Mouse (Mus musculus): ENCODE measurements around the gene Exoc3l2.

Exoc3l2 gene

GRCm38 (mm10) chr7:19523757-19524419 is 60.8 kb downstream of the Exoc3l2 start:
- peak in 1 of 2 experiments; percentile 41 for DNase-seq

- no peak for DNase-seq
Measured at GRCm38 (mm10) chr7:19524420-19525104, 61.4 kb downstream of the Exoc3l2 start.

GRCm38 (mm10) chr7:19525105-19525481 is 62.0 kb downstream of the Exoc3l2 start:
- no peak for DNase-seq

GRCm38 (mm10) chr7:19531077-19531476 is 67.9 kb downstream of the Exoc3l2 start:
- no peak for DNase-seq

GRCm38 (mm10) chr7:19532240-19532639 is 69.1 kb downstream of the Exoc3l2 start:
- no peak for DNase-seq

GRCm38 (mm10) chr7:19534676-19535075 is 71.5 kb downstream of the Exoc3l2 start:
- no peak for DNase-seq

- no peak for DNase-seq
Measured at GRCm38 (mm10) chr7:19540771-19541566, 77.8 kb downstream of the Exoc3l2 start.

GRCm38 (mm10) chr7:19541681-19542154 is 78.6 kb downstream of the Exoc3l2 start:
- DNase-seq = no peak

GRCm38 (mm10) chr7:19542155-19542691 is 79.1 kb downstream of the Exoc3l2 start:
- no peak for DNase-seq

GRCm38 (mm10) chr7:19543584-19543983 is 80.5 kb downstream of the Exoc3l2 start:
- no peak for DNase-seq

- DNase-seq = no peak
Measured at GRCm38 (mm10) chr7:19546007-19546406, 82.9 kb downstream of the Exoc3l2 start.

All from kidney, adult 8-10 months (tissue).